Mouse (Mus musculus): ENCODE data around the gene Anks3.

The Anks3 gene

GRCm38 (mm10) chr16:4927967-4928366 is 36.0 kb downstream of the Anks3 start:
- in situ Hi-C loops (cut with MboI) = no loop called here

- in situ Hi-C loops (cut with MboI) = no loop called here
Measured at GRCm38 (mm10) chr16:4923996-4924395, 40.0 kb downstream of the Anks3 start.

DNA sequence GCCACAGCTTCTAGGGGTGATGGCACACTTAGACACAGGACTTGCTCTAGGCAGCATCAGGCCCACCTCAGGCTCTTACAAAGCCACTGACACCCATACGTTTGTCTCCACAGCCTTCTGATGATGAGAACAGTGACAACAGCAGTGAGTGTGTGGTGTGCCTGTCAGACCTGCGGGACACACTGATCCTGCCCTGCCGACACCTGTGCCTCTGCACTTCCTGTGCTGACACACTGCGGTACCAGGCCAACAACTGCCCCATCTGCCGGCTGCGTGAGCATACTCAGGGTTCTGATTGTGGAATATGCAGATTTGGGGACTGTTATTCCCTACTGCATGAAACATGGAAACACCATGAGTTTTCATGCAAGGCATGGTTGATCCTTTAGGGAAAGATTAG is 41.5 kb downstream of the Anks3 start:
- in situ Hi-C loops (cut with MboI) = no loop called here

DNA sequence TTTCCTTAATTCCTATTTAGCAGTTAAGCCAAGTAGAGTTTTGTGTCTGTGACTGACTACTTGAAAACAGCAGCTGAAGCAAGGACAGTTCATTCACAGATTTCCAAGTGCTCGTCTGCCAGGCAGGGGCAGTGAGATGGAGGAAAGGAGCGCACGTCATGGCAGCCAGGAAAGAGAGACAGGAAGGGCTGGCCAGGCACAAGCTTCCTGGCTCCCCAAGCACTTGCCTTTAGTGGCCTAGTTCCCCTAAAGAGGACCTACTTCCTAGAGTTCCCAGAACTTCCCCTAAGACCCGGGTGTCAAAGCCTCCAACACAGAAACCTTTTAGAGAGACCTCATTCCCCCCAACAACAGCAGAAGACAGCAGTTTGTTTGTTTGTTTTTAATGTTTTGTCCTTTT is 43.4 kb downstream of the Anks3 start:
- in situ Hi-C loops (cut with MboI) = no loop called here

DNA sequence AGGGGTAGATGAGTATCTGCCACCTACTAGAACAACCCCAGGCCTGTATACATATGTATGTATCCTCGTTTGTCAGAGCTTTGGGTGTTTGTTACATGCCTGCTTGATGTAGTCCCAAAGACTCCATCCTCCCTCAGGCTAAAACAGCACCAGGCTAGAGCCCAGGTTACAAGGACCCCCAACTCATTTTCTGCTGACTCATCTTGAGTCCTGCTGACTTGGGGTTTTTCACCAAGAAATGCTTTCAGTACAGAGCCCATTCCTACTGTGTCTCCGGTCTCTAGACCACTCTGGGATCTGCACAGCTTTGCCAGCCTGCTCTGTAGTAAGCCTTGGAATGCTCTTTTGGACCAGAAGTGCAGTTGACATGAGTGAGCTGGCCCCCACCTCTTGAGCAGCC is 47.4 kb downstream of the Anks3 start:
- in situ Hi-C loops (cut with MboI) = loop anchor here (5.0 kb wide), 1 partner anchor 49 kb away; no protein-coding TSS in a partner anchor

DNA sequence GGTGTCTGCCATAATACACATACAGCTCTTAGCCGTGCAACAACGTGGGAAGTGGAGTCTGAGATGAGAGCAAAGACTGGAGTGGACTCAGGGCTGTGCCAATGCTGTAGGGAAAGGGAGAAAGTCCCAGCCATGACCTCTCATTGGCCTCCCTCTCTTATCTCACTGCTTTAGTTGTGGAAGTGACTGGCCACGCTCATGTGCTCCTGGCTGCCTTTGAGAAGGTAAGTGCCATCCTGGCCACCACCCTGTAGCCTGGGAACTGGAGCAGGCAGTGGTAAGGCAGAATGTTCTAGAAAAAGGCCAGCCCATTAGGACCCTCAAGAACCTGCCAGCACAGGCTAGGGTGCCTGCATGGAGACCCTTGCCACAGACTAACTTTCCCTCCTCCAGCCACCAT is 48.1 kb downstream of the Anks3 start:
- in situ Hi-C loops (cut with MboI) = loop anchor here (5.0 kb wide), 1 partner anchor 49 kb away; no protein-coding TSS in a partner anchor

- in situ Hi-C loops (cut with MboI) = no loop called here
Measured at GRCm38 (mm10) chr16:4913783-4914735, 49.9 kb downstream of the Anks3 start.

DNA sequence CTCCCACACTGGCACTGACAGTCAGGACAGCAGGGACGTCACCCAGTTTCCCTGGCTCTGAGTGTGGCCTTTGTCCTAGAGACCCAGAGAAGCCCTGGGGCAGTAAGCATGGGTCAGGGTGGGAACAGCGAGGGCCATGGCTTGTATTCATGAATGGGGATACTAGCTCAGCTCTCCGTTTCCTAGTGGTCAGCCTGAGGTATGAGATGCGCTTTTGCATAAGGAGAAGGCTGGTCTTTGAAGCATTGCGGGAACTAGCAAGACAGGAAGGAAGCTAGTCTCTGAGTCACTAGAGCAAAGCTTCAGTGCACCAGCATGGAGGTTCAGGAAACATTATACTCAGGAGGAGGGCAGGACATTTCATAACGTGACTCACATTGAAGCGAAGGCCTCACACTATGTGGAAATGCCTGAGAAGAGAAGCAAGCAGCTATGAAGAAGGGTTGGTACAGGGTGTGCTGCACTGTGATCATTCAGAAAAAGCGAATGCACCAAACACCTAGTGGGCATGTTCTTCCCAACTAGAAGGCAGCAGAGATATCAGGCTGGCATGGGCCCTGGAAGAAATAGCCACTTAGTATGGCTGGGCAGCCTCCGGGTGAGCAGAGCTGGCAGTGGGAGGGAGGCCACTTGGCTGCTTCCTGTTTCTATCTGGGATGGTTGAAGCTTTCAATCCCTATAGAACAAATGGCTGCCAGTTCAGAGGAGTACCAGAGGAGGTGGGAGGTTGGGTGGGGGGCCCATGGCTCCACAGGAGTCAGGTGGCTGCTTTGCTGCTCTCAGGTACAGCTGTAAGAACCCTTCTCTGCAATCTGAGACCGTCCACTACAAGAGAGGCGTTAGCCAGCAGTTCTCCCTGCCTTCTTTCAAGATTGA is 50.9 kb downstream of the Anks3 start:
- in situ Hi-C loops (cut with MboI) = no loop called here

DNA sequence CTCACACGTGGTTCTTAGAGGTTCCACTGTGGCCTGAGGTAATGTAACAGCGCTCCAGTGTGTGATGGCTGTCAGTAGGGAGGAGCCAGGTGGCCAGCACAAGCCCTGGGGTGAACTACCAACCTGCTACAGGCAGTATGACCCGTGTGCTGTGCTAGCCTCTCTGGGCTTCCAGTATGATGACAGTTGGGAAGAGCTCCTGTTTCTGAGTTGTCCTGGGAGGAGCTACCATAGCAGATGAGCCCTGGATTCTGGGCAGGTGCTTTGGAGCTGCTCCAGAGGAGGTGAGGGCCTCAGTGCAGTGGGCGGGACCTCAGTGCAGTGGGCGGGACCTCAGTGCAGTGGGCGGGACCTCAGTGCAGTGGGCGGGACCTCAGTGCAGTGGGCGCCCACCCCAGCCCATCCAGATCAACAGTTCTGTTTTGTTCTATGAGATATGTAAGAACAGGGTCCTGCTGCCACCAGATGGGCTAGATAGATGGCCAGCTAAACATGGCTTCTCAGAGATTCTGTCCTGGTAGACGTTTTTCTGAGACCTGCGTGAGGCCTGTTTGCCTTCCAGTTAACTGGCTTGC is 51.8 kb downstream of the Anks3 start:
- in situ Hi-C loops (cut with MboI) = no loop called here

DNA sequence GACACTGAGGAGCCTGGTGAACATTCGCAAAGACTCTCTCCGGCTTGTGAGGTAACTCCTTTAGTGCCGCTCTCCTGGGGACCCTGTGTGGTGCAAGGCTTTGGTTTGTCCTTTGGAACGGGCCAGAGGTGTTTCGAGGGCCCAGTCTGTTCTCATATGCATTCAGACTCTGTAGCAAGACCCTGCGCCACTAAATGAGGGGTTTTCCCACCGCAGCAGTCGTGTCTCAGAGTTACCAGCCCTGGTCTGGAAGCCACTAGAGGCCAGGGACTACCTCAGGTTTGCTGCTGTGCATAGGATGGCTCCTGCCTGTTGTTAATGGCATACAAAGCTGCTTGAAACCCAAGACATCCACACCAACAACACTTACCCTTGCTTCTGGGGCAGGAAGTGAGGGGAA is 53.2 kb downstream of the Anks3 start:
- in situ Hi-C loops (cut with MboI) = no loop called here

DNA sequence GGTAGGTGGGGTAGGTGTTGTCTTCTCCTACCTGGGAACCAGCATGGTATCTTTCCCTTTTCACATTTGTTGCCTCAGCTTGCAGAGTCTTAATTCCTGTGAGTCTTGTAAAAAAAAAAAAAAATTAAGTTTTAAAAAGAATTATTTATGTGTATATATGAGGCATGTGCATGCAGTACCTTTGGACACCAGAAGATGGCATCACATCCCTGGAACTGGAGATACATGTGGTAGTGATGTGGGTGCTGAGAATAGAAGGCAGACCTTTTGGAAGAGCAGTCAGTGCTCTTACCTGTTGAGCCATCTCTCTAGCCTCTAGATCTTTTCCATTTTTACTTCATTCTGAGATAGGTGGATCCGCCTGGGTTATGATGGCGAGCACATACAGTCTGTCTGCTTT is 54.3 kb downstream of the Anks3 start:
- in situ Hi-C loops (cut with MboI) = no loop called here

- in situ Hi-C loops (cut with MboI) = no loop called here
Measured at GRCm38 (mm10) chr16:4907972-4908371, 56.0 kb downstream of the Anks3 start.

GRCm38 (mm10) chr16:4907386-4907785 is 56.6 kb downstream of the Anks3 start:
- in situ Hi-C loops (cut with MboI) = no loop called here

GRCm38 (mm10) chr16:4906559-4906958 is 57.4 kb downstream of the Anks3 start:
- in situ Hi-C loops (cut with MboI) = no loop called here

DNA sequence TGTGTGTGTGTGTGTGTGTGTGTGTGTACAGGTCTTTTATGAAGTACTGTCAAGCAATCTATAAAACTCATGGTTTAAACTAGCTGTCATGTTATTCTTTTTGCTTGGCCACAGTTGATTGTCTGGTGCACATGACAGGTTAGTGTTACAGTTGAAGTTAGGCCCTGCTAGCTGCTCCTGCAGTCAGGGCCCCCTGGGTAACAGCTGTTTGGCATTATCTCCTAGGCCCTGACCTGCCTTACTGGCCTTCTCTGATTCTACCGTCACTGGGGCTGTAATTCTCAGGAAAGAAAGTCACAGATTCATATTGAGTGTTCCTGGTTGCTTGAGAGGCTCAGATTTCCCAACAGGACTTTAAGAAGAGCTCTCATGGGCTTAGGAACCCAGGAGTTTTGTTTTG is 58.4 kb downstream of the Anks3 start:
- in situ Hi-C loops (cut with MboI) = no loop called here

DNA sequence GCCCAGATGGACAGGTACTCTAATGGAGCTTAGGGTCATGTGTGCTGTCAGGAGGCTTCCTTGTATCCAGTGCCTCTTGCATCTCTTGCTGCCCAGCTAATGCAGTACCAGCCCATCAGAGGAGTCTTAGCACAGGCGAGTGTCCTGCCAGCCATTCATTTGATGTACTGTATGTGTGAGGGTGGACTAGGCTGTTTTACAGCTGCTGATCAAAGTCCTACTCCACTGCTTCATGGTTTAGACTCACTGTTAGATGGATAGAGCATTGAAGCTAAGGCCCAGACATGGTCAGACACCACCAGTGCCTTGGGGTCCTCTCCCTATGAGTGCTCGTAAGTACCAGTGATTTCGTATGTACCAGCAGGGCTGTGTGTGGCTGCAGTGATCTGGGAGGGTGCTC is 59.1 kb downstream of the Anks3 start:
- in situ Hi-C loops (cut with MboI) = no loop called here

DNA sequence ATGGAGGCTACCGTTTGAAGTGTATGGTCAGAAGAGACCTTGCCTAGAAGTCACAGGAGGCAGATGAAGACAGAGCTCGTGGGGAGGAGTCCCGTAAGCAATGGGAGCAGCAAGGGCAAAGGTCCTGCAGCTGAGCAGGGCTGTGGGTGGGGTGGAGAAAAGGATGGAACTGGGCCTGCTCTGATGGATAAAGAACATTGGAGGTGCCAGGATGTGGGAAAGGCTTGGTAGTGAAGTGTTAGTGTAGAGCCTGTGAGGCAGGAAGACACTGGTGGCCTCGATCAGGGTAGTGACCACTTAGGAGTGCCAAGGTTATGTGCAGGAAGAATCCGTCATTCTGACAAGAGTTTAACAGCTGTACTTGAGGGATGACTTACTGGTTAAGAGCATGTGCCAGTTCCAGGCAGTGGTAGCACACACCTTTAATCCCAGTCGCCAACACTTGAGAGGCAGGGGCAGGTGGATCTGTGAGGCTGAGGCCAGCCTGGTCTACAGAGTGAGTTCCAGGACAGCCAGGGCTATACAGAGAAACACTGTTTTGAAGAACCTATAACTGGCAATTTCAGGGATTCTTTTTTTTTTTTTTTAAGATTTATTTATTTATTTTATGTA is 60.4 kb downstream of the Anks3 start:
- in situ Hi-C loops (cut with MboI) = no loop called here

DNA sequence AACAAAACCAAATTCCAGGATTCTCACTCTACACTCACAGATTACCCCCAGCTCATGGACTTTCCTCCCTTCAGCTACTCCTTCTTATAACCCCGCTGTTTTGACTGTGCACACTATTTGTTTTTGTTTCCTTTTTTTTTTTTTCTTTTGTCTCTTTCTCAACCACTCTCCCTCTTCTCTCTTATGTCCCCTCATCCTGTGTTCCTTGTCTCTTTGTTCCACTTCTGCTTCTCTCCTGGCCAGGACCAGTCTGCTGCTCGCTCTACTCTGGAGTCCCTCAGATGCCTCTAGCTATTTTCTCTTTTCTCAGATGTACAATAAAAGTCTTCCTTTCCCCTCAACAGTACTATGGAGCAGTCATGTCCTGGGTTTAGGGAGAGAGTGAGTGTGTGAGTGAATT is 61.6 kb downstream of the Anks3 start:
- in situ Hi-C loops (cut with MboI) = no loop called here

- in situ Hi-C loops (cut with MboI) = no loop called here
Measured at GRCm38 (mm10) chr16:4901167-4901566, 62.8 kb downstream of the Anks3 start.

- in situ Hi-C loops (cut with MboI) = no loop called here
Measured at GRCm38 (mm10) chr16:4899711-4900110, 64.3 kb downstream of the Anks3 start.

DNA sequence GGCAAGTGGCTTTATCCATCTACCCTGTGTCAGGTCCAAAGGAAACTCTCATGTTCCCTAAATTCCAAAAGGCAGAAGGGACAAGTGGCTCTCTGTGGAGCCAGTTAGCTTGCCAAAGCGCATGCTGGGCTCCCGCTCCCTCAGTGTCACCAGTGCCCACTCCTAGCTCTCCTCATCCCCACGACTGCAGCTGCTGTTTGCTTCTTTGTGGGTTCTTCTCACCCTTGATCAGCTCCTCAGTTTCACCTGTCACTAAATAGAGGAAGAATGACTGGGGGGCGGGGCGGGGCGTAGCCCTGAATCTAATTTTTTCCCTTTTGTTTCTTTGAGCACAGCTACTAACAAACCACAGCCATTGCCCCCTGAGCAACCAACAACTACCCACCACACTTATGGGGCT is 65.1 kb downstream of the Anks3 start:
- in situ Hi-C loops (cut with MboI) = no loop called here

DNA sequence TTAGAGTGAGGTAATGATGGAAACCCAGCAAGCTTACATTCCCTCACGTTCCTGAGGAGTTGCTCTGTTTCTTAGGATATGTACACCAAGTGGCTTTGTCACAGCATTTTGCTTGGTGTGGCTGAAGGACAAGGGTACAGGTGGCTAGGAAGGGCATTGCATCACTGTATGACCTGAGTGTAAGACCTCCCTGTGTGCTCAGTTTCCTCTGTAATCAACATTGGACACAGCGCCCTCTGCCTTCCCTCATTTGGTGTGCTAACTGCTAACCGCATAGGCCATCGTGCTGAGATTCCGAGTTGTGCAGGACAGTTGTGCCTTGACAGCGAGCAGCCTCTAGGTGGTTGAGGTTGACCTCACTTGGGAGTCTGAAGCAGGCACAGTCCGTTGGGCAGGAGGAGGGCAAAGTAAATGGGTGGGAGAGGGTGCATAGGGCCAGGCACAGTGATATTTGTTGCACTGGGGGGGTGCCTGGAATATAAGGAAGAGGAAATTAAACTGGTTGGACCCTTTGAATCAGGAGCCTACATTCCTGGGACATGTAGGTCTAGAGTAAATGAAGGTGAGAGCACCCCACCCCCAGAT is 66.8 kb downstream of the Anks3 start:
- in situ Hi-C loops (cut with MboI) = no loop called here
